8 mouse cellular contexts compared by ENCODE assay signal in the genomic region with DNA sequence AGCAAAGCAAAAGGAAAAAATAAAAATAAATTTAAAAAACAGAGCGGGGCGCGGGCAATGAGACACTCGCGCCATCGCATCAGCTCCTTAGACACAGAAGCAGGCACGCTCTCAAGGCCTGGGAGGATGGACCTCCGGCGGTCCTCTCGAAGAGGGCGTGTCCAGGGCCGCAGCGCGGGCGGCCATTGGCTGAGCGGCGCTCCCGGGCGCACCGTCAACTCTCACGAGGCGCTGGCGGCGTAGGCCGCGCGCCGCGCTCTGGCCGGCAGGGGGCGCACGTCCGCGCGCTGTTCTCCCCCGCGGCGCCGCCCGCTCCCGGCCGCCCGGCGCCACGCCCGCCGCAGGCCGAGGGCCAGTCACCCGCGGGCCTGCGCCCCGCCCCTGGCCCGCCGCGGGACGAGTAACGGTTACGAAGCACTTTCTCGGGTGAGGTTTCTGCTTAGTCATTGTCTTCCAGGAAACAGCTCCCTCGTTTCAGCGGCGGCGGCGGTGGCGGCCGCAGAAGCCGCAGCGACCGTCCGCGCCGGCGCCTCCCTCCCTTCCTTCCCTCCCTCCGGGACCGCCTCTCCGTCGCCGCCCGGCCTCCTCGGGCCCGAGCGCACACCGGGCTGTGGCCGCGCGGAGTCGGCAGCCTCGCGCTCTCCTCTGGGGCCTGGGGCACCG. TPM values are rescaled to one million over a fixed set of nuclear protein-coding genes. Genes with fewer than 3 reads are reported as not detected.
A peak's percentile ranks its signal among the peaks of the same experiment; 100 is the strongest.
DNase-seq lines count a peak whose midpoint lies in the region; ATAC-seq and TF ChIP-seq lines count a peak whose summit lies in the region.

A gene (plus strand): TSS at position 343 of the 663 bp plus-strand sequence.

- peak; percentile 59 for TF ChIP-seq CTCF in lung, postnatal 0 days (IDR thresholded peaks at IDR 0.05)

- WGBS in hindbrain, embryonic 10.5 days: under 1% methylated on average over 89 of the region's 90 CpGs
- WGBS in lung, postnatal 0 days: 1% methylated on average over 39 of the region's 90 CpGs

- DNase-seq in MEL-GATA-1-ER (ENCODE audit: extremely low read depth, low read depth): peak; percentile 88
- peak; percentile 91 for DNase-seq in cerebellum, adult 8-10 months
- peak; percentile 92 for DNase-seq in hindbrain, embryonic 10.5 days (ENCODE audit: low spot score)
- peak; percentile 94 for DNase-seq in layer of hippocampus, adult 9-11 months
- DNase-seq in lung, postnatal 0 days (ENCODE audit: low spot score): peak; percentile 98
- DNase-seq in ovary, postnatal 14 days (ENCODE audit: low spot score): peak; percentile 88
- peak; percentile 93 for DNase-seq in thymus, postnatal 14 days

- peak within 1 kb of the TSS; percentile 79 for H3K9ac ChIP-seq in lung, postnatal 0 days (replicated peaks; ENCODE audit: low read depth)

- H3K27me3 ChIP-seq in hindbrain, embryonic 10.5 days (ENCODE audit: insufficient read depth, poor library complexity, severe bottlenecking): no peaks in the 10 kb centered on the region
- H3K27me3 ChIP-seq in lung, postnatal 0 days (replicated peaks; ENCODE audit: insufficient read depth, low read length): no peaks in the 10 kb centered on the region

- no peaks in the 10 kb centered on the region for H3K36me3 ChIP-seq in hindbrain, embryonic 10.5 days
- no peaks in the 10 kb centered on the region for H3K36me3 ChIP-seq in lung, postnatal 0 days (ENCODE audit: insufficient read depth, low read length)

- peak; percentile 97 for ATAC-seq in frontal cortex, adult (ENCODE audit: low TSS enrichment)
- ATAC-seq in lung, postnatal 0 days: peak; percentile 97

- peak within 1 kb of the TSS; percentile 92 for H3K4me2 ChIP-seq in lung, postnatal 0 days (replicated peaks; ENCODE audit: low read depth, low read length)

- H3K4me3 ChIP-seq in hindbrain, embryonic 10.5 days: peak within 1 kb of the TSS; percentile 93
- H3K4me3 ChIP-seq in lung, postnatal 0 days (ENCODE audit: low read depth, low read length): peak within 1 kb of the TSS; percentile 92

- peaks cover 37% of the 10 kb centered on the region for H3K4me1 ChIP-seq in hindbrain, embryonic 10.5 days (replicated peaks)
- H3K4me1 ChIP-seq in lung, postnatal 0 days (ENCODE audit: insufficient read depth, low read depth, low read length): peaks cover 14% of the 10 kb centered on the region; the same call in 1 of the 2 replicates

- peak within 1 kb of the TSS; percentile 94 for H3K27ac ChIP-seq in hindbrain, embryonic 10.5 days
- H3K27ac ChIP-seq in lung, postnatal 0 days (ENCODE audit: low read length): peak within 1 kb of the TSS; percentile 91

- H3K9me3 ChIP-seq in hindbrain, embryonic 10.5 days: no peaks in the 10 kb centered on the region
- no peaks in the 10 kb centered on the region for H3K9me3 ChIP-seq in lung, postnatal 0 days (ENCODE audit: low read length)

- TF ChIP-seq EP300 in lung, postnatal 0 days (IDR thresholded peaks at IDR 0.05): no peak

RNA-seq across cellular contexts. Expression of the gene that starts here (rescaled TPM):
- polyA plus RNA-seq in hindbrain, embryonic 10.5 days (2016; fragmentation: Nextera tagmentation; extraction: Ambion mirVana): 44.3 and 51.2 TPM in 2 replicates
- polyA plus RNA-seq in lung, postnatal 0 days (2015; fragmentation: Nextera tagmentation; extraction: Ambion mirVana): 102 and 112 TPM in 2 replicates

Comparison
In these comparisons a context has a peak if more than half of its experiments do, and no peak if none do; other contexts are left out.
1. Peak in every context shown above with its lines: DNase-seq, ATAC-seq, H3K4me3 ChIP-seq and H3K27ac ChIP-seq.